Mouse (Mus musculus): ENCODE measurements around the gene Rpl9. TPM values are rescaled to one million over a fixed set of nuclear protein-coding genes. Genes with fewer than 3 reads are reported as not detected.

Rpl9 gene
- polyA plus RNA-seq, 1 experiment from 2014 or later, result 651 TPM

GRCm38 (mm10) chr5:65419136-65419535, 27.9 kb upstream of the Rpl9 start:
- WGBS, result 79% methylated on average over 10 of the region's 10 CpGs
- no peak overlapping the region for H3K4me2 ChIP-seq
- no peaks in the 10 kb centered on the region for H3K27me3 ChIP-seq
- no peak for ATAC-seq (ENCODE audit: low read depth)
- H3K4me1 ChIP-seq (replicated peaks), result no peaks in the 10 kb centered on the region
- no peak overlapping the region for H3K4me3 ChIP-seq
- H3K36me3 ChIP-seq, result peaks cover 88% of the 10 kb centered on the region
- H3K9ac ChIP-seq, result no peak overlapping the region
- no peaks in the 10 kb centered on the region for H3K9me3 ChIP-seq
- no peak overlapping the region for H3K27ac ChIP-seq (replicated peaks)

GRCm38 (mm10) chr5:65415653-65416458, 24.6 kb upstream of the Rpl9 start:
- H3K9ac ChIP-seq, result no peak overlapping the region

DNA sequence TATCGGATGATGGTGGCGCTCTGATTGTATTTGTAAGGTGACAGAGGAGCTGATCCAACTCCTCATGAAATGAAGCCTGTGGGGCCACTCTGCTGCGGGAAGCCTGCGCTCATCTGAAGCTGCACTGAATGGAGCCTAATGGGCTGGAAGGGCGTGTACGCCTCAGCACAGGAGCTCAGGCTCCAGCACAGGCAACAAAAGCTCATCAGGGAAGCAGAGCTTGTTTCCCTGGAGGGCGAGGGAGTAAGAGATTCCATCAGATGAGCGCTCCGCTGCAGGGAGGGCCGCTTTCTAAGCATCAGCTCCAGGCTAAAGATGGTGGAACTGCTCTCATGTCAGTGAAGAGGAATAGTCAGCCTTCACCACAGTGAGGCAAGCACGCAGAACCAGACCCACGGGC, 16.7 kb upstream of the Rpl9 start:
- Histone ChIP-seq H3K4me3 (no peak overlapping the region), H3K4me2 (no peak overlapping the region), H3K27ac (replicated peaks) (peak overlapping the region; percentile 46; the same call in 1 of the 2 replicates), H3K36me3 (peaks cover 65% of the 10 kb centered on the region), H3K9me3 (no peaks in the 10 kb centered on the region), H3K27me3 (no peaks in the 10 kb centered on the region), H3K9ac (no peak overlapping the region), H3K4me1 (replicated peaks) (no peaks in the 10 kb centered on the region)
- 33% methylated on average over 12 of the region's 12 CpGs for WGBS
- 0 out of 2 replicates have a peak, but pooled peaks have one; percentile 27 for ATAC-seq (ENCODE audit: low read depth)

More at GRCm38 (mm10) chr5:65415653-65416458, 24.6 kb upstream of the Rpl9 start:
- WGBS, result 29% methylated on average over 26 of the region's 26 CpGs
- Histone ChIP-seq H3K9me3 (no peaks in the 10 kb centered on the region), H3K4me1 (replicated peaks) (no peaks in the 10 kb centered on the region), H3K36me3 (peaks cover 76% of the 10 kb centered on the region), H3K4me3 (no peak overlapping the region), H3K27me3 (no peaks in the 10 kb centered on the region), H3K4me2 (no peak overlapping the region), H3K27ac (replicated peaks) (no peak overlapping the region)
- no peak for ATAC-seq (ENCODE audit: low read depth)

DNA sequence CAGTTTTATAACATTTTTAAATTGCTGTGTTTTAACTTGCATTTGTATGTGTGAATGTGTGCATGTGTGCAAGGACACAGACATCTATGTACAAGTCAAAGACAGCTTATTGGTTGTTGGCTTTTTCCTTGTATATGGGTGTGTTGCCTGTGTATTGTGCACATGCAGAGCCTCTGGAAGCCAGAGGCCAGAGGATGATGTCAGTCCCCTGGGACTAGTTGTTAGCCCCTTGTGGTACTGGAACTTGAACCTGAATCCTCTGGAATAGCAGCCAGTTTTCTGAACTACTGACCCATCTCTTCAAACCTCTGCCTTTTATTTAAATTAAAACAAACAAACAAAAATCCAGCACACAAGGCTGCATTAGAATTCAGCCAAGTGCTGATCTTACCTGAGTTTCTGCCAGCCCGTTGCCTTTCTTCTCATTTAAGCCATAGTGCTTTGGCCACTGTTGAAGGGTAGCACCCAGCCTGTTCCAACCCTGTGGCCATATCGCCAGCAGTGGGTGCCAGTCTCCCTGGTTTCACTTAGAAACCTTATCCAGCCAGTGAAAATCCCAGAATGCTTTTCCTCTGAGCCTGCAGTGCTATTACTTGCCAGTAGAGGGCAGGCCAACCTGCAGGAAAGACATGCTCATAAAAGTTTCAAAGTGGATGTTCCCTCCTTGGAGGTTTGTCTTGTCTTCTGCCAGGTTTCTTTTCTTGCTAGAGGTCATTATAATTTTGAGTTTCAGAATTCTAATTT, 10.2 kb upstream of the Rpl9 start:
- Histone ChIP-seq H3K9ac (no peak overlapping the region), H3K4me3 (no peak overlapping the region), H3K4me2 (no peak overlapping the region), H3K36me3 (peaks cover 75% of the 10 kb centered on the region), H3K27ac (replicated peaks) (no peak overlapping the region), H3K9me3 (no peaks in the 10 kb centered on the region), H3K27me3 (no peaks in the 10 kb centered on the region), H3K4me1 (replicated peaks) (no peaks in the 10 kb centered on the region)
- no peak for ATAC-seq (ENCODE audit: low read depth)
- WGBS, result 33% methylated on average over 2 of the region's 2 CpGs

- no peak overlapping the region for H3K27ac ChIP-seq (replicated peaks)
- H3K9ac ChIP-seq, result no peak overlapping the region
- WGBS, result 95% methylated on average over 7 of the region's 7 CpGs
- H3K4me1 ChIP-seq (replicated peaks), result peaks cover 23% of the 10 kb centered on the region
- H3K9me3 ChIP-seq, result no peaks in the 10 kb centered on the region
- no peak overlapping the region for H3K4me3 ChIP-seq
- no peak overlapping the region for H3K4me2 ChIP-seq
- no peaks in the 10 kb centered on the region for H3K27me3 ChIP-seq
- no peak for ATAC-seq (ENCODE audit: low read depth)
- peaks cover 49% of the 10 kb centered on the region for H3K36me3 ChIP-seq
Measured at GRCm38 (mm10) chr5:65394425-65394824, 3.2 kb upstream of the Rpl9 start.

- Histone ChIP-seq H3K27me3 (no peaks in the 10 kb centered on the region), H3K36me3 (peaks cover 53% of the 10 kb centered on the region), H3K9me3 (no peaks in the 10 kb centered on the region), H3K27ac (replicated peaks) (peak overlapping the region; percentile 94), H3K4me2 (peak overlapping the region; percentile 83), H3K9ac (peak overlapping the region; percentile 67), H3K4me3 (peak overlapping the region; percentile 72), H3K4me1 (replicated peaks) (peaks cover 34% of the 10 kb centered on the region)
- ATAC-seq (ENCODE audit: low read depth), result peak; percentile 51
- 3% methylated on average over 12 of the region's 12 CpGs for WGBS
Measured at GRCm38 (mm10) chr5:65391753-65392152, 509 bp upstream of the Rpl9 start.

- no peaks in the 10 kb centered on the region for H3K27me3 ChIP-seq
- peaks cover 26% of the 10 kb centered on the region for H3K4me1 ChIP-seq (replicated peaks)
- H3K4me3 ChIP-seq, result no peak overlapping the region
- no peak overlapping the region for H3K27ac ChIP-seq (replicated peaks)
- H3K4me2 ChIP-seq, result no peak overlapping the region
- WGBS, result 80% methylated on average over 6 of the region's 6 CpGs
- peaks cover 65% of the 10 kb centered on the region for H3K36me3 ChIP-seq
- H3K9ac ChIP-seq, result no peak overlapping the region
- H3K9me3 ChIP-seq, result no peaks in the 10 kb centered on the region
- ATAC-seq (ENCODE audit: low read depth), result no peak
Measured at GRCm38 (mm10) chr5:65387008-65387867, 4.0 kb downstream of the Rpl9 start.

- no peak overlapping the region for H3K27ac ChIP-seq (replicated peaks)
- no peak overlapping the region for H3K9ac ChIP-seq
- H3K9me3 ChIP-seq, result no peaks in the 10 kb centered on the region
- no peak overlapping the region for H3K4me2 ChIP-seq
- no peaks in the 10 kb centered on the region for H3K27me3 ChIP-seq
- H3K4me1 ChIP-seq (replicated peaks), result peaks cover 21% of the 10 kb centered on the region
- H3K4me3 ChIP-seq, result no peak overlapping the region
- H3K36me3 ChIP-seq, result peaks cover 66% of the 10 kb centered on the region
- 65% methylated on average over 2 of the region's 2 CpGs for WGBS
- ATAC-seq (ENCODE audit: low read depth), result no peak
Measured at GRCm38 (mm10) chr5:65385704-65386103, 5.5 kb downstream of the Rpl9 start.

- no peak overlapping the region for H3K27ac ChIP-seq (replicated peaks)
- ATAC-seq (ENCODE audit: low read depth), result no peak
- no peak overlapping the region for H3K4me2 ChIP-seq
- H3K36me3 ChIP-seq, result 0 out of 2 replicates have a peak, but pooled peaks cover 7% of the 10 kb centered on the region
- H3K27me3 ChIP-seq, result no peaks in the 10 kb centered on the region
- H3K9ac ChIP-seq, result no peak overlapping the region
- H3K9me3 ChIP-seq, result no peaks in the 10 kb centered on the region
- 87% methylated on average over 7 of the region's 7 CpGs for WGBS
- no peak overlapping the region for H3K4me3 ChIP-seq
- no peaks in the 10 kb centered on the region for H3K4me1 ChIP-seq (replicated peaks)
Measured at GRCm38 (mm10) chr5:65374746-65375145, 16.5 kb downstream of the Rpl9 start.

- no peak for ATAC-seq (ENCODE audit: low read depth)
- H3K4me1 ChIP-seq (replicated peaks), result no peaks in the 10 kb centered on the region
- 96% methylated on average over 7 of the region's 7 CpGs for WGBS
- no peak overlapping the region for H3K4me3 ChIP-seq
- no peak overlapping the region for H3K4me2 ChIP-seq
- no peaks in the 10 kb centered on the region for H3K36me3 ChIP-seq
- H3K9ac ChIP-seq, result no peak overlapping the region
- H3K27me3 ChIP-seq, result no peaks in the 10 kb centered on the region
- no peaks in the 10 kb centered on the region for H3K9me3 ChIP-seq
- H3K27ac ChIP-seq (replicated peaks), result no peak overlapping the region
Measured at GRCm38 (mm10) chr5:65371551-65371950, 19.7 kb downstream of the Rpl9 start.

GRCm38 (mm10) chr5:65367837-65368236, 23.4 kb downstream of the Rpl9 start:
- Histone ChIP-seq H3K9ac (no peak overlapping the region), H3K27ac (replicated peaks) (no peak overlapping the region), H3K36me3 (no peaks in the 10 kb centered on the region), H3K27me3 (no peaks in the 10 kb centered on the region), H3K4me1 (replicated peaks) (no peaks in the 10 kb centered on the region), H3K9me3 (no peaks in the 10 kb centered on the region), H3K4me2 (no peak overlapping the region), H3K4me3 (no peak overlapping the region)
- no peak for ATAC-seq (ENCODE audit: low read depth)
- WGBS, result 89% methylated on average over 11 of the region's 11 CpGs

GRCm38 (mm10) chr5:65357771-65358170, 33.5 kb downstream of the Rpl9 start:
- ATAC-seq (ENCODE audit: low read depth), result no peak
- Histone ChIP-seq H3K27me3 (no peaks in the 10 kb centered on the region), H3K27ac (replicated peaks) (no peak overlapping the region), H3K36me3 (no peaks in the 10 kb centered on the region), H3K4me1 (replicated peaks) (no peaks in the 10 kb centered on the region), H3K9me3 (0 out of 2 replicates have a peak, but pooled peaks cover 4% of the 10 kb centered on the region), H3K9ac (no peak overlapping the region), H3K4me2 (no peak overlapping the region), H3K4me3 (no peak overlapping the region)
- 85% methylated on average over 3 of the region's 3 CpGs for WGBS

Data from neural tube, embryonic 13.5 days (tissue).